Mouse (Mus musculus): ENCODE measurements around the gene Heatr5a. TPM values are rescaled to one million over a fixed set of nuclear protein-coding genes. Genes with fewer than 3 reads are reported as not detected.

The Heatr5a gene
- polyA plus RNA-seq, 1 experiment from 2014 or later = 14.3 TPM

- Histone ChIP-seq H3K27me3 (ENCODE audit: insufficient read depth, poor library complexity, severe bottlenecking) (no peaks in the 10 kb centered on the region), H3K4me3 (no peak overlapping the region), H3K27ac (no peak overlapping the region), H3K36me3 (peaks cover 67% of the 10 kb centered on the region), H3K4me1 (no peaks in the 10 kb centered on the region), H3K9me3 (no peaks in the 10 kb centered on the region)
- WGBS = 80% methylated on average over 4 of the region's 4 CpGs
- DNase-seq (ENCODE audit: low spot score) = no peak
These were observed 74.2 kb downstream of the Heatr5a start for GRCm38 (mm10) chr12:51896901-51897300.

GRCm38 (mm10) chr12:51888609-51889008 is 82.5 kb downstream of the Heatr5a start:
- 91% methylated on average over 12 of the region's 12 CpGs for WGBS
- no peak overlapping the region for H3K4me3 ChIP-seq
- H3K4me1 ChIP-seq = no peaks in the 10 kb centered on the region
- peaks cover 79% of the 10 kb centered on the region for H3K36me3 ChIP-seq
- no peak overlapping the region for H3K27ac ChIP-seq
- DNase-seq (ENCODE audit: low spot score) = no peak
- H3K27me3 ChIP-seq (ENCODE audit: insufficient read depth, poor library complexity, severe bottlenecking) = no peaks in the 10 kb centered on the region
- H3K9me3 ChIP-seq = no peaks in the 10 kb centered on the region

GRCm38 (mm10) chr12:51887301-51888290 is 83.5 kb downstream of the Heatr5a start:
- Histone ChIP-seq H3K36me3 (peaks cover 77% of the 10 kb centered on the region), H3K27me3 (ENCODE audit: insufficient read depth, poor library complexity, severe bottlenecking) (no peaks in the 10 kb centered on the region), H3K4me1 (no peaks in the 10 kb centered on the region), H3K27ac (no peak overlapping the region), H3K4me3 (no peak overlapping the region), H3K9me3 (no peaks in the 10 kb centered on the region)
- WGBS = 88% methylated on average over 11 of the region's 11 CpGs
- DNase-seq (ENCODE audit: low spot score) = no peak

- no peak overlapping the region for H3K27ac ChIP-seq
- no peaks in the 10 kb centered on the region for H3K4me1 ChIP-seq
- WGBS = 96% methylated on average over 6 of the region's 6 CpGs
- no peaks in the 10 kb centered on the region for H3K9me3 ChIP-seq
- H3K27me3 ChIP-seq (ENCODE audit: insufficient read depth, poor library complexity, severe bottlenecking) = no peaks in the 10 kb centered on the region
- no peak overlapping the region for H3K4me3 ChIP-seq
- DNase-seq (ENCODE audit: low spot score) = no peak
- H3K36me3 ChIP-seq = peaks cover 80% of the 10 kb centered on the region
These were observed 84.8 kb downstream of the Heatr5a start for GRCm38 (mm10) chr12:51886369-51886768.

GRCm38 (mm10) chr12:51884801-51885200 is 86.3 kb downstream of the Heatr5a start:
- Histone ChIP-seq H3K4me3 (no peak overlapping the region), H3K36me3 (peaks cover 81% of the 10 kb centered on the region), H3K9me3 (no peaks in the 10 kb centered on the region), H3K27me3 (ENCODE audit: insufficient read depth, poor library complexity, severe bottlenecking) (no peaks in the 10 kb centered on the region), H3K27ac (no peak overlapping the region), H3K4me1 (no peaks in the 10 kb centered on the region)
- DNase-seq (ENCODE audit: low spot score) = no peak
- WGBS = 92% methylated on average over 2 of the region's 2 CpGs

GRCm38 (mm10) chr12:51883297-51883805 is 87.8 kb downstream of the Heatr5a start:
- WGBS = 83% methylated on average over 9 of the region's 9 CpGs
- no peaks in the 10 kb centered on the region for H3K27me3 ChIP-seq (ENCODE audit: insufficient read depth, poor library complexity, severe bottlenecking)
- H3K4me1 ChIP-seq = no peaks in the 10 kb centered on the region
- no peak overlapping the region for H3K27ac ChIP-seq
- no peak for DNase-seq (ENCODE audit: low spot score)
- no peaks in the 10 kb centered on the region for H3K9me3 ChIP-seq
- H3K4me3 ChIP-seq = no peak overlapping the region
- peaks cover 79% of the 10 kb centered on the region for H3K36me3 ChIP-seq

GRCm38 (mm10) chr12:51882606-51883296 is 88.4 kb downstream of the Heatr5a start:
- Histone ChIP-seq H3K36me3 (peaks cover 80% of the 10 kb centered on the region), H3K9me3 (no peaks in the 10 kb centered on the region), H3K4me1 (no peaks in the 10 kb centered on the region), H3K27ac (no peak overlapping the region), H3K27me3 (ENCODE audit: insufficient read depth, poor library complexity, severe bottlenecking) (no peaks in the 10 kb centered on the region), H3K4me3 (no peak overlapping the region)
- no peak for DNase-seq (ENCODE audit: low spot score)
- 85% methylated on average over 6 of the region's 6 CpGs for WGBS

- Histone ChIP-seq H3K36me3 (peaks cover 79% of the 10 kb centered on the region), H3K27ac (no peak overlapping the region), H3K27me3 (ENCODE audit: insufficient read depth, poor library complexity, severe bottlenecking) (no peaks in the 10 kb centered on the region), H3K4me3 (no peak overlapping the region), H3K4me1 (no peaks in the 10 kb centered on the region), H3K9me3 (no peaks in the 10 kb centered on the region)
- WGBS = 79% methylated on average over 2 of the region's 2 CpGs
- no peak for DNase-seq (ENCODE audit: low spot score)
These were observed 89.3 kb downstream of the Heatr5a start for GRCm38 (mm10) chr12:51881775-51882174.

GRCm38 (mm10) chr12:51871446-51872144 is 99.5 kb downstream of the Heatr5a start:
- Histone ChIP-seq H3K4me3 (no peak overlapping the region), H3K36me3 (peaks cover 11% of the 10 kb centered on the region; the same call in 1 of the 2 replicates)
- WGBS = 57% methylated on average over 11 of the region's 11 CpGs

GRCm38 (mm10) chr12:51869511-51869910 is 101.6 kb downstream of the Heatr5a start:
- Histone ChIP-seq H3K27me3 (ENCODE audit: insufficient read depth, poor library complexity, severe bottlenecking) (no peaks in the 10 kb centered on the region), H3K9me3 (no peaks in the 10 kb centered on the region), H3K4me1 (peaks cover 21% of the 10 kb centered on the region), H3K36me3 (no peaks in the 10 kb centered on the region; the same call in 1 of the 2 replicates), H3K27ac (no peak overlapping the region), H3K4me3 (no peak overlapping the region)
- DNase-seq (ENCODE audit: low spot score) = no peak
- 81% methylated on average over 3 of the region's 3 CpGs for WGBS

More at GRCm38 (mm10) chr12:51871446-51872144, 99.5 kb downstream of the Heatr5a start:
- no peak overlapping the region; the same call in 1 of the 2 replicates for H3K27ac ChIP-seq
- H3K4me1 ChIP-seq = peaks cover 8% of the 10 kb centered on the region; the same call in 1 of the 2 replicates
- no peaks in the 10 kb centered on the region for H3K9me3 ChIP-seq
- DNase-seq (ENCODE audit: low spot score) = no peak
- H3K27me3 ChIP-seq (ENCODE audit: insufficient read depth, poor library complexity, severe bottlenecking) = no peaks in the 10 kb centered on the region

- Histone ChIP-seq H3K9me3 (no peaks in the 10 kb centered on the region), H3K36me3 (no peaks in the 10 kb centered on the region), H3K27me3 (ENCODE audit: insufficient read depth, poor library complexity, severe bottlenecking) (no peaks in the 10 kb centered on the region), H3K4me3 (no peak overlapping the region), H3K27ac (no peak overlapping the region), H3K4me1 (peaks cover 22% of the 10 kb centered on the region)
- WGBS = 75% methylated on average over 8 of the region's 8 CpGs
- DNase-seq (ENCODE audit: low spot score) = no peak
These were observed 104.0 kb downstream of the Heatr5a start for GRCm38 (mm10) chr12:51867076-51867475.

GRCm38 (mm10) chr12:51866226-51866910 is 104.8 kb downstream of the Heatr5a start:
- H3K9me3 ChIP-seq = no peaks in the 10 kb centered on the region
- WGBS = 76% methylated on average over 13 of the region's 13 CpGs
- no peaks in the 10 kb centered on the region for H3K36me3 ChIP-seq
- peaks cover 20% of the 10 kb centered on the region for H3K4me1 ChIP-seq
- H3K27ac ChIP-seq = peak overlapping the region; percentile 36; the same call in 1 of the 2 replicates
- H3K4me3 ChIP-seq = no peak overlapping the region
- no peak for DNase-seq (ENCODE audit: low spot score)
- no peaks in the 10 kb centered on the region for H3K27me3 ChIP-seq (ENCODE audit: insufficient read depth, poor library complexity, severe bottlenecking)

Measured in heart, embryonic 10.5 days (tissue).